Mouse (Mus musculus): ENCODE data around the gene Nutf2-ps1. TPM values are rescaled to one million over a fixed set of nuclear protein-coding genes. Genes with fewer than 3 reads are reported as not detected.
A peak's percentile ranks its signal among the peaks of the same experiment; 100 is the strongest.

Gene Nutf2-ps1
- total RNA-seq, 1 experiment, result 48.2 TPM

DNA sequence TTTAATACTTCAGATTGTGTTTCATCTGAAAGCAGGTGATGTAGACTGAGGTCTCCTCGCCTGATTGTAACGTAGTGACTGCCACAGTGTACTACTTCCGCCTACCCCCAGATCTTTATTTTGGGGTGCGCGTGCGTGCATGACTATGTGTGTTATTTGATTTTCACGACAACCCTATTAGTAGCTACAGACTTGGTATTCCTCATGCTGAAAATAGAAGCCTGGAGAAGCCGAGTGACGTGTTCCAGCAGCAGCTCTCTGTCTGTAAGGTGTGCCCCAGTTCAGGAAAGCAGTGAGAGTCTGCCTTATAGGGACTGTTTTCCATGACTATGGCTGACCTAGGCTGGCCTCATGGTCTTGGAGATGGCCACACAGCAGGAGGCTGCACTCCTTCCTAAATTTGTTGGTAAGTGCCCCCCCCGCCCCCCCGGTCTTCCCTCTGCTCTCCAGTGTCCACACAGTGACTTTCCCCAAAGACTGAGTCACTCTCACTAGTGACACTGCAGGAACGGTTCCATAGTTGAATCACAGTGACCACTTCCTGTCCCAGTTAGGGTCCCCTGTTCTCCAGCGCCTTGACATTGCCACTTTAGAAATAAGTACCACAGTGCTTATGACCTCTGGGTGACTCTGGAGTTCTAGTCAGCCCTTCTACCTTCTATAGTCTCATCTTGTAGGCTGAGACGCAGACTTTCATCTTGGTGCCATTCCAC is 23.1 kb downstream of the Nutf2-ps1 start:
- Histone ChIP-seq H3K9me3 (ENCODE audit: control insufficient read depth, insufficient read depth, low read depth, low read length) (no peaks in the 10 kb centered on the region), H3K4me1 (ENCODE audit: control insufficient read depth in 2 of 2, insufficient read depth in 2 of 2, low read length in 2 of 2, poor library complexity in 1 of 2) (peaks cover 0 to 4% of the 10 kb centered on the region in 2 experiments; a peak in 1 of 4 replicates), H3K36me3 (ENCODE audit: control insufficient read depth, insufficient read depth, low read length, poor library complexity, severe bottlenecking) (no peaks in the 10 kb centered on the region), H3K9ac (ENCODE audit: insufficient read depth, low read depth, low read length, poor library complexity, severe bottlenecking) (no peak overlapping the region), H3K27ac (ENCODE audit: insufficient read depth, low read depth, low read length, poor library complexity, severe bottlenecking) (no peak overlapping the region), H3K4me3 (ENCODE audit: insufficient read depth in 1 of 2, low read depth in 1 of 2, low read length in 2 of 2, poor library complexity in 1 of 2, severe bottlenecking in 1 of 2) (no peak overlapping the region)
- no peak for DNase-seq (ENCODE audit: low read depth, low spot score)
- no peak for TF ChIP-seq ZC3H11A (IDR thresholded peaks at IDR 0.05; ENCODE audit: borderline replicate concordance, low read depth, low read length)
- no peak for TF ChIP-seq MAFK (IDR thresholded peaks at IDR 0.05; ENCODE audit: insufficient read depth, low read depth, low read length)
- no peak for TF ChIP-seq ZNF384 (IDR thresholded peaks at IDR 0.05; ENCODE audit: low read depth, low read length)
- no peak for TF ChIP-seq HCFC1 (IDR thresholded peaks at IDR 0.05; ENCODE audit: borderline replicate concordance, insufficient read depth, low read length)
- no peak for TF ChIP-seq CHD2 (IDR thresholded peaks at IDR 0.05; ENCODE audit: low read depth, low read length)
- in situ Hi-C loops (cut with MboI; ENCODE audit: low sequenced_read_pairs in 2 of 2, unreplicated experiment in 2 of 2), result loop anchor here in 1 of 2 experiments (10.0 kb wide), 1 partner anchor 141 kb away; no protein-coding TSS in a partner anchor

GRCm38 (mm10) chr19:53564174-53564573 is 24.7 kb downstream of the Nutf2-ps1 start:
- no peaks in the 10 kb centered on the region for H3K36me3 ChIP-seq (ENCODE audit: control insufficient read depth, insufficient read depth, low read length, poor library complexity, severe bottlenecking)
- H3K9me3 ChIP-seq (ENCODE audit: control insufficient read depth, insufficient read depth, low read depth, low read length), result no peaks in the 10 kb centered on the region
- peaks cover 0 to 4% of the 10 kb centered on the region in 2 experiments; a peak in 1 of 4 replicates for H3K4me1 ChIP-seq (ENCODE audit: control insufficient read depth in 2 of 2, insufficient read depth in 2 of 2, low read length in 2 of 2, poor library complexity in 1 of 2)
- H3K9ac ChIP-seq (ENCODE audit: insufficient read depth, low read depth, low read length, poor library complexity, severe bottlenecking), result no peak overlapping the region
- no peak overlapping the region for H3K4me3 ChIP-seq (ENCODE audit: insufficient read depth in 1 of 2, low read depth in 1 of 2, low read length in 2 of 2, poor library complexity in 1 of 2, severe bottlenecking in 1 of 2)
- TF ChIP-seq ZNF384 (IDR thresholded peaks at IDR 0.05; ENCODE audit: low read depth, low read length) (no peak), MAFK (IDR thresholded peaks at IDR 0.05; ENCODE audit: insufficient read depth, low read depth, low read length) (no peak), HCFC1 (IDR thresholded peaks at IDR 0.05; ENCODE audit: borderline replicate concordance, insufficient read depth, low read length) (no peak), CHD2 (IDR thresholded peaks at IDR 0.05; ENCODE audit: low read depth, low read length) (no peak), ZC3H11A (IDR thresholded peaks at IDR 0.05; ENCODE audit: borderline replicate concordance, low read depth, low read length) (no peak)
- no peak for DNase-seq (ENCODE audit: low read depth, low spot score)
- in situ Hi-C loops (cut with MboI; ENCODE audit: low sequenced_read_pairs in 2 of 2, unreplicated experiment in 2 of 2), result loop anchor here in 1 of 2 experiments (10.0 kb wide), 1 partner anchor 139 kb away; no protein-coding TSS in a partner anchor
- no peak overlapping the region for H3K27ac ChIP-seq (ENCODE audit: insufficient read depth, low read depth, low read length, poor library complexity, severe bottlenecking)

DNA sequence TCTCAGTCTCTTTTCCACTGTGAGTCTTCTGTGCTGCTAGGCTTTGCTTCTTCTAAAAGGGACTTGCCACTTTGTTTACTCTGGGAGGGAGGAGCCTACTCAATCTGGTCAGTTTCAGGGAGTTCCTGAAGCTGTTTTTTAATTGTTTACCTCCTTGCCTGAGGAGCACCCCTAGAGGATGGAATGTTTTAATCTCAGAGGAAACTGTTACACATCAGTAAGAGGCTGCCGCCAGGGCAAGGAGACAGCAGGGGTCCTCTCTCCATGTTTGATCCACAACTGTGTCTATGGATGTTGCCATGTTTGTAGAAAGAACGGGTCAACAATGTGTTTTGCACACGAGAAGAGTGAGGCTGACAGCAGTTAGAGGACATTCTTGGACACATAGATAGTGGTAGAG is 28.4 kb downstream of the Nutf2-ps1 start:
- TF ChIP-seq ZC3H11A (IDR thresholded peaks at IDR 0.05; ENCODE audit: borderline replicate concordance, low read depth, low read length), result no peak
- TF ChIP-seq HCFC1 (IDR thresholded peaks at IDR 0.05; ENCODE audit: borderline replicate concordance, insufficient read depth, low read length), result no peak
- no peak for TF ChIP-seq MAFK (IDR thresholded peaks at IDR 0.05; ENCODE audit: insufficient read depth, low read depth, low read length)
- no peak for TF ChIP-seq ZNF384 (IDR thresholded peaks at IDR 0.05; ENCODE audit: low read depth, low read length)
- TF ChIP-seq CHD2 (IDR thresholded peaks at IDR 0.05; ENCODE audit: low read depth, low read length), result no peak
- Histone ChIP-seq H3K9me3 (ENCODE audit: control insufficient read depth, insufficient read depth, low read depth, low read length) (no peaks in the 10 kb centered on the region), H3K4me3 (ENCODE audit: insufficient read depth in 1 of 2, low read depth in 1 of 2, low read length in 2 of 2, poor library complexity in 1 of 2, severe bottlenecking in 1 of 2) (no peak overlapping the region), H3K4me1 (ENCODE audit: control insufficient read depth in 2 of 2, insufficient read depth in 2 of 2, low read length in 2 of 2, poor library complexity in 1 of 2) (peaks cover 3 to 16% of the 10 kb centered on the region in 2 experiments; a peak in 3 of 4 replicates), H3K36me3 (ENCODE audit: control insufficient read depth, insufficient read depth, low read length, poor library complexity, severe bottlenecking) (no peaks in the 10 kb centered on the region), H3K27ac (ENCODE audit: insufficient read depth, low read depth, low read length, poor library complexity, severe bottlenecking) (no peak overlapping the region), H3K9ac (ENCODE audit: insufficient read depth, low read depth, low read length, poor library complexity, severe bottlenecking) (no peak overlapping the region)
- in situ Hi-C loops (cut with MboI; ENCODE audit: low sequenced_read_pairs in 2 of 2, unreplicated experiment in 2 of 2), result loop anchor here in 1 of 2 experiments (10.0 kb wide), 1 partner anchor 136 kb away; no protein-coding TSS in a partner anchor
- no peak for DNase-seq (ENCODE audit: low read depth, low spot score)

- in situ Hi-C loops (cut with MboI; ENCODE audit: low sequenced_read_pairs in 2 of 2, unreplicated experiment in 2 of 2), result no loop called here
- Histone ChIP-seq H3K4me1 (ENCODE audit: control insufficient read depth in 2 of 2, insufficient read depth in 2 of 2, low read length in 2 of 2, poor library complexity in 1 of 2) (peaks cover 8 to 35% of the 10 kb centered on the region in 2 experiments), H3K4me3 (ENCODE audit: insufficient read depth in 1 of 2, low read depth in 1 of 2, low read length in 2 of 2, poor library complexity in 1 of 2, severe bottlenecking in 1 of 2) (peak overlapping the region; percentile 41 to 52), H3K36me3 (ENCODE audit: control insufficient read depth, insufficient read depth, low read length, poor library complexity, severe bottlenecking) (no peaks in the 10 kb centered on the region), H3K27ac (ENCODE audit: insufficient read depth, low read depth, low read length, poor library complexity, severe bottlenecking) (peak overlapping the region; percentile 74; the same call in 1 of the 2 replicates), H3K9me3 (ENCODE audit: control insufficient read depth, insufficient read depth, low read depth, low read length) (no peaks in the 10 kb centered on the region), H3K9ac (ENCODE audit: insufficient read depth, low read depth, low read length, poor library complexity, severe bottlenecking) (peak overlapping the region; percentile 54)
- TF ChIP-seq CHD2 (IDR thresholded peaks at IDR 0.05; ENCODE audit: low read depth, low read length), result no peak
- TF ChIP-seq HCFC1 (IDR thresholded peaks at IDR 0.05; ENCODE audit: borderline replicate concordance, insufficient read depth, low read length), result no peak
- no peak for TF ChIP-seq ZNF384 (IDR thresholded peaks at IDR 0.05; ENCODE audit: low read depth, low read length)
- TF ChIP-seq ZC3H11A (IDR thresholded peaks at IDR 0.05; ENCODE audit: borderline replicate concordance, low read depth, low read length), result no peak
- TF ChIP-seq MAFK (IDR thresholded peaks at IDR 0.05; ENCODE audit: insufficient read depth, low read depth, low read length), result no peak
- DNase-seq (ENCODE audit: low read depth, low spot score), result no peak
These were observed 31.5 kb downstream of the Nutf2-ps1 start for GRCm38 (mm10) chr19:53557267-53557936.
